In genomic region chr9:57610359-57610826, GRCm38 (mm10) we compare ENCODE assay signal across 18 mouse cellular contexts. TPM values are rescaled to one million over a fixed set of nuclear protein-coding genes. Genes with fewer than 3 reads are reported as not detected.
A peak's percentile ranks its signal among the peaks of the same experiment; 100 is the strongest.
DNase-seq lines count a peak whose midpoint lies in the region; ATAC-seq lines count a peak whose summit lies in the region.
"Had no signal": no experiment of that assay in that cellular context is flagged by ENCODE, and none has a peak within 500 bp of the region (broad histone marks: within the 10 kb centered on the region; RNA-seq: fewer than 3 reads in every experiment).

No protein-coding gene starts in this region.

- H3K4me1 ChIP-seq in hindbrain, embryonic 16.5 days (ENCODE audit: control insufficient read depth, insufficient read depth, low read depth, low read length) = peaks cover 9% of the 10 kb centered on the region
- H3K4me1 ChIP-seq in hindbrain, embryonic 11.5 days (replicated peaks; ENCODE audit: control insufficient read depth, insufficient read depth, low read length) = peaks cover 3% of the 10 kb centered on the region

- no peak overlapping the region for H3K9ac ChIP-seq in hindbrain, embryonic 16.5 days (ENCODE audit: low read depth, low read length)
- H3K9ac ChIP-seq in hindbrain, embryonic 11.5 days (ENCODE audit: low read depth, low read length) = no peak overlapping the region
- H3K9ac ChIP-seq: embryonic facial prominence, embryonic 15.5 days; kidney, embryonic 15.5 days; liver, embryonic 12.5 days; stomach, embryonic 15.5 days had no signal

- H3K27me3 ChIP-seq in hindbrain, embryonic 16.5 days (replicated peaks; ENCODE audit: control insufficient read depth, insufficient read depth, low read length) = peaks cover 7% of the 10 kb centered on the region
- H3K27me3 ChIP-seq in hindbrain, embryonic 11.5 days (ENCODE audit: control insufficient read depth, insufficient read depth, low read length) = peaks cover 2% of the 10 kb centered on the region; the same call in 1 of the 2 replicates

- H3K4me2 ChIP-seq in hindbrain, embryonic 16.5 days (ENCODE audit: low read length) = no peak overlapping the region
- no peak overlapping the region for H3K4me2 ChIP-seq in hindbrain, embryonic 11.5 days (replicated peaks; ENCODE audit: low read depth, low read length)
- H3K4me2 ChIP-seq: embryonic facial prominence, embryonic 15.5 days; kidney, embryonic 15.5 days; liver, embryonic 12.5 days; stomach, embryonic 15.5 days had no signal

- 52% methylated on average over 3 of the region's 3 CpGs for WGBS in hindbrain, embryonic 16.5 days
- WGBS in hindbrain, embryonic 11.5 days = 55% methylated on average over 3 of the region's 3 CpGs

- no peak overlapping the region for H3K27ac ChIP-seq in hindbrain, embryonic 16.5 days (ENCODE audit: low read depth, low read length)
- H3K27ac ChIP-seq in hindbrain, embryonic 11.5 days (ENCODE audit: low read depth, low read length) = no peak overlapping the region
- H3K27ac ChIP-seq: embryonic facial prominence, embryonic 15.5 days; kidney, embryonic 15.5 days; liver, embryonic 12.5 days; stomach, embryonic 15.5 days had no signal

- ATAC-seq in cerebellum, adult (ENCODE audit: insufficient number of reproducible peaks, low FRiP score, low TSS enrichment) = 0 out of 2 replicates have a peak, but pooled peaks have one; percentile 40
- ATAC-seq in hindbrain, embryonic 16.5 days = peak; percentile 77; the same call in 1 of the 2 replicates
- ATAC-seq in hindbrain, embryonic 11.5 days (ENCODE audit: low FRiP score) = no peak
- ATAC-seq: liver, embryonic 12.5 days had no signal

- no peak overlapping the region for H3K4me3 ChIP-seq in hindbrain, embryonic 16.5 days (ENCODE audit: low read length)
- no peak overlapping the region for H3K4me3 ChIP-seq in hindbrain, embryonic 11.5 days (ENCODE audit: low read depth, low read length)
- H3K4me3 ChIP-seq: embryonic facial prominence, embryonic 15.5 days; kidney, embryonic 15.5 days; liver, embryonic 12.5 days; stomach, embryonic 15.5 days had no signal

- DNase-seq in cerebellum, adult 8-10 months = no peak
- no peak for DNase-seq in hindbrain, embryonic 11.5 days (ENCODE audit: low spot score)
- peak; percentile 39 for DNase-seq in NIH3T3 (ENCODE audit: low read depth)
- peak; percentile 49 for DNase-seq in fibroblast of lung, adult 2 months (ENCODE audit: low read depth)
- DNase-seq in spleen, postnatal 10 days (ENCODE audit: low spot score in 2 of 2) = no peak
- DNase-seq in kidney, postnatal 4 days = no peak
- DNase-seq: adrenal gland, postnatal 14 days; heart, postnatal 10 days; thymus, postnatal 4 days had no signal

- H3K36me3 ChIP-seq in hindbrain, embryonic 16.5 days (ENCODE audit: control insufficient read depth, insufficient read depth, low read length) = no peaks in the 10 kb centered on the region
- no peaks in the 10 kb centered on the region for H3K36me3 ChIP-seq in hindbrain, embryonic 11.5 days (ENCODE audit: control insufficient read depth, insufficient read depth, low read length)
- H3K36me3 ChIP-seq: embryonic facial prominence, embryonic 15.5 days; kidney, embryonic 15.5 days; liver, embryonic 12.5 days; stomach, embryonic 15.5 days had no signal

- no peaks in the 10 kb centered on the region for H3K9me3 ChIP-seq in hindbrain, embryonic 16.5 days (ENCODE audit: control insufficient read depth, low read length)
- H3K9me3 ChIP-seq in hindbrain, embryonic 11.5 days (ENCODE audit: control insufficient read depth, low read length) = no peaks in the 10 kb centered on the region
- H3K9me3 ChIP-seq: embryonic facial prominence, embryonic 15.5 days; kidney, embryonic 15.5 days; liver, embryonic 12.5 days; stomach, embryonic 15.5 days had no signal

RNA-seq across cellular contexts. Expression of gene Cplx3, which starts 4.3 kb away (rescaled TPM):
- 0.18 and 0.49 TPM in 2 replicates for polyA plus RNA-seq in hindbrain, embryonic 16.5 days (2015; fragmentation: Nextera tagmentation; extraction: Ambion mirVana)
- polyA plus RNA-seq in hindbrain, embryonic 11.5 days (2014; fragmentation: Nextera tagmentation; extraction: Ambion mirVana) = 0.09 and 0.11 TPM in 2 replicates
- polyA plus RNA-seq: embryonic facial prominence, embryonic 15.5 days; intestine, embryonic 14.5 days; kidney, embryonic 15.5 days; liver, embryonic 12.5 days; lung, embryonic 16.5 days; stomach, embryonic 15.5 days had no signal

RNA-seq across cellular contexts. Expression of gene Lman1l, which starts 10.2 kb away (rescaled TPM):
- polyA plus RNA-seq in hindbrain, embryonic 16.5 days (2015; fragmentation: Nextera tagmentation; extraction: Ambion mirVana) = not detected in 2 replicates
- not detected in 2 replicates for polyA plus RNA-seq in hindbrain, embryonic 11.5 days (2014; fragmentation: Nextera tagmentation; extraction: Ambion mirVana)
- polyA plus RNA-seq: embryonic facial prominence, embryonic 15.5 days; intestine, embryonic 14.5 days; kidney, embryonic 15.5 days; liver, embryonic 12.5 days; lung, embryonic 16.5 days; neural tube, embryonic 11.5 days; stomach, embryonic 15.5 days had no signal

RNA-seq across cellular contexts. Expression of gene Ulk3, which starts 21.1 kb away (rescaled TPM):
- polyA plus RNA-seq in hindbrain, embryonic 16.5 days (2015; fragmentation: Nextera tagmentation; extraction: Ambion mirVana) = 32.0 and 33.9 TPM in 2 replicates
- 5.2 and 8.6 TPM in 2 replicates for polyA plus RNA-seq in hindbrain, embryonic 11.5 days (2014; fragmentation: Nextera tagmentation; extraction: Ambion mirVana)

RNA-seq across cellular contexts. Expression of gene Csk, which starts 43.0 kb away (rescaled TPM):
- 49.0 and 58.4 TPM in 2 replicates for polyA plus RNA-seq in hindbrain, embryonic 16.5 days (2015; fragmentation: Nextera tagmentation; extraction: Ambion mirVana)
- polyA plus RNA-seq in hindbrain, embryonic 11.5 days (2014; fragmentation: Nextera tagmentation; extraction: Ambion mirVana) = 29.4 and 30.7 TPM in 2 replicates

RNA-seq across cellular contexts. Expression of gene Scamp2, which starts 49.6 kb away (rescaled TPM):
- 49.4 and 50.1 TPM in 2 replicates for polyA plus RNA-seq in hindbrain, embryonic 16.5 days (2015; fragmentation: Nextera tagmentation; extraction: Ambion mirVana)
- 57.6 and 57.8 TPM in 2 replicates for polyA plus RNA-seq in hindbrain, embryonic 11.5 days (2014; fragmentation: Nextera tagmentation; extraction: Ambion mirVana)

Comparison
In these comparisons a context has a peak if more than half of its experiments do, and no peak if none do; other contexts are left out.
1. DNase-seq: peak in NIH3T3 (single experiment) and fibroblast of lung, adult 2 months (single experiment); none in cerebellum, adult 8-10 months (single experiment), hindbrain, embryonic 11.5 days (single experiment), spleen, postnatal 10 days (0 of 2) and kidney, postnatal 4 days (0 of 2).